Mouse (Mus musculus) retina, postnatal 1 day (tissue): ENCODE measurements around the gene Tmem72.
A peak's percentile ranks its signal among the peaks of the same experiment; 100 is the strongest.

ENCODE experiments used
- DNase-seq: peaks from one replicate; pipeline ENCODE4 v3.0.0-alpha.2; 2012

Gene Tmem72

DNA sequence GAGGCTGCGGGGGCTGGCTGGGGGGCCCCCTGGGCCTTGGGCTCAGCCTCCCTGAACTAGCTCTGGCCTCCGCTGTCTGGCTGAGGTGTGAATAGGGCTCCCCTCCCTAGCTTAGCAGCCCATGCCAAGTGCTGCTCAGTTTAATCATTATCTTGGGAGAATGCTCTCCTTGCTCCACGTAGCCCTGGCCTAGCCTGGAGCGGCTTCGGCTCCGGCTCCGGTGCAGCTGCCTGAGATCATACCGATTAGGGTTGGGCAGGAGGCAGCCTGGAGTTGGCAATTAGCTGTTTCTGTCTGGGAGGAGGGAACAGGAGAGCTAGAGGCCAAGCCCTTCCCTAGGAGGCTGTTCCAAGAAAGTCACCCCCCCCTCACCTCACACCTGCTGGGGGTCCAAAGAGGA, at the start of gene Tmem72:
Gene Tmem72 (minus strand): TSS at position 248 of the 400 bp plus-strand sequence.
- peak; percentile 14 for DNase-seq

DNA sequence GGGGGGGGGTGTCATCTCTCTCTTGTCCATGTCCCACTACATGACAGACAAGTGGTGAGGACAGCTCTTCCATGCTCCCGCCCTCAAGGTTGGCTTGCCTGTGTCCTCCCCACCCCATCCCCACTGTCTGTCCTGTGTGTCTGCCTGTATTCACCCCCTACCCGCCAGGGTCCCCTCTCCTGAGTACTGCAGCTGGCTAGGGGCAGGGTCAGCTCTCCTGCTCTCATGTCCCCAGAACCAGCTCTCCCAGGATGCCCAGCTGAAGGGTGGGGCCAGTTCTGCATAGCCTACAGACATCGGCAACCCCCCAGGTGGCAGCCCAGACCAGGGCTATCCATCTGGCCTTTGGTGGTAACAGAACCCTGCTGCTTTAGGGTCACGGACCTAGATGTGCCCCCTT, 47.8 kb upstream of the Tmem72 start:
- DNase-seq: no peak

DNA sequence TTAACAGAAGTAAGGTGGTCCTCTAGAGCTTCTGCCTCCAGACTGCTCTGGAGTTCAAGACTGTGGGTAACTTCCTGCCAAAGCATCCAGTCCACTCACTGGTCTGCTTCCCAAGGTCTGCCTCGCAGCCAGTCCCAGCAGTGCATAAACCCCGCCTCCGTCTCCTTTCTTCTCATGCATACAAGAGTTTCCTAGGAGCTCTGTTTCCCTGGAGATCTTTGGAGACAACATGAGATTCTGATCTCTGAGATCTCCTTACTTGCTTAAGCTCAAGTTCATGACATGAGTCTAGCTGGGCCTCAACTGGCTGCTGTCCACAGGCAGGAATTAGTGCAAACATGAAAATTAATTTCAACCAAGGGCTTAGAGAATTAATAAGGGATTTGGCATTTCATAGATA, 45.6 kb upstream of the Tmem72 start:
- DNase-seq: no peak

GRCm38 (mm10) chr6:116760181-116760580, 43.5 kb upstream of the Tmem72 start:
- DNase-seq: no peak

- DNase-seq: no peak
These were observed 39.7 kb upstream of the Tmem72 start for GRCm38 (mm10) chr6:116756364-116756763.

- DNase-seq: no peak
These were observed 21.3 kb upstream of the Tmem72 start for GRCm38 (mm10) chr6:116738046-116738445.

DNA sequence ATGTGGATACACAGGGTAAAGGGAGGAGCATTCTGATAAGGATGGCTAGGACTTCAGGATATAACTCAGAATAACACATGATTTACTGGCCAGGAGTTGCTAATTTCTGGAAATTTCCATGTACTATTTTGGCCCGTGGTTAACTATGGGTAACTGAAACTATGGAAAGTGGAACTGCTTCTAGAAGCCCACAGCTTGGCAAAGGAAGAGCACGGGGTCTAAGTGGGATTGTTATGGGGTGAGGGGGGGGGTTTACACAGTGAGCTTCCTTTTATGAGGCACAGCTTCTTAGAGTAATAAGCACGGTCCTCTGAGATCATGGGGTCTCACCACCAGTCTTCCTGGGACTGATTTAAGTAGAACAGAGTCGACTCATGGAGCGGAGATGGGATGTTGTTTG, 18.6 kb upstream of the Tmem72 start:
- DNase-seq: no peak

DNA sequence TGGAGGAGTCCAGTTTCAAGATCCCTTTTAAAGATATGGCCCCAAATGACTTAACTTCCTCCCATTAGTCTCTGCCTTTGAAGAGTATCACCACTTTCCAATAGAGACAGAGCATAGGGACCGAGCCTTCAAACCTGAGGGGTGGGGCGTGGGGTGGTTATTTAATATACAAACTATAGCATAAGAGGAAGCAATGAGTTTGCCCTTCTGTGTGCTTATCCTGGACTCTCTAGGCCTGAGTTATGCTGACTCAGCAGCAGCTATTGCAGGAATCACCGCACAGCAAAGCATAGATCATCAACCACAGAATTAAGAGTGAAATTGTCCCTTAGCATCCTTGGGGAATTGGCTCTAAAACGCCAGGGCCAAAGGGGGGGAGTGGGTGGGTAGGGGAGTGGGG, 16.9 kb upstream of the Tmem72 start:
- no peak for DNase-seq

- no peak for DNase-seq
These were observed 7.9 kb upstream of the Tmem72 start for GRCm38 (mm10) chr6:116724489-116725160.

GRCm38 (mm10) chr6:116718920-116719319, 2.2 kb upstream of the Tmem72 start:
- no peak for DNase-seq

GRCm38 (mm10) chr6:116718361-116718760, 1.6 kb upstream of the Tmem72 start:
- DNase-seq: no peak

DNA sequence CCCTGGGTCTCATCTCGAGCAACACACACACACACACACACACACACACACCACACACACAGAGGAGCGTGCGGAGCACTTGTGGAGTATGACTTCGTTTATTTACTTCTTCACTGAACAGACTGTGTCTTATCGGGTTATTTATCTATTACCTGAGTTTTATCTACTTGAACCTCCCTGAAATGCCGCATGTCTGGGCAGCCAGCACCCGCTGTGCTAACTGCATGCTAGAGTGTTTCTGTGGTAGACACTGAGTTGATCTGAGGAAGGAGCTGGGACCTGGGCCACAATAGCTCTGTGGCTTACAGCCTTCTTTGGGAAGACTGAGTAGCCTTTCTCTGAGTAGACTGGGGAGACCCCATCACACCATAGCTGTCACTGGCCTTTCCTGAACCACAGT, 1.1 kb upstream of the Tmem72 start:
- DNase-seq: no peak

DNA sequence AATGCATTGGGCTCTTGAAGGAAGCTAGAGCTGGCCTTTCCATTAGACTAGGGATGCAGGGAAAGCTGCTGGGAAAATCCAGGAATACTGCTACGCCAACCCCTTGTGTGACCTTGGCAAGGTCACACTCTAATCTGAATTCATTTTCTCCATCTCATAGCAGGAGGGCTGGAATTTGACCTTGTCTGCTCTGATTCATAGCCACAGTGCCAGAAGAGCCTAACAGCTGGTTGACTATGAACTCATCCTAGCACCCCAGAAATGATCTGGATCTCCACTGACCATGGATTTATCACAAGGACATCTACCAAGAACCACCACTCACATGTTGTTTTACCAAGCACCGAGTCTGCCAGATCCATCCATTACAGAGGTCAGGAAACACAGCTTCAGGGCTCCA, 1.5 kb downstream of the Tmem72 start:
- DNase-seq: no peak

DNA sequence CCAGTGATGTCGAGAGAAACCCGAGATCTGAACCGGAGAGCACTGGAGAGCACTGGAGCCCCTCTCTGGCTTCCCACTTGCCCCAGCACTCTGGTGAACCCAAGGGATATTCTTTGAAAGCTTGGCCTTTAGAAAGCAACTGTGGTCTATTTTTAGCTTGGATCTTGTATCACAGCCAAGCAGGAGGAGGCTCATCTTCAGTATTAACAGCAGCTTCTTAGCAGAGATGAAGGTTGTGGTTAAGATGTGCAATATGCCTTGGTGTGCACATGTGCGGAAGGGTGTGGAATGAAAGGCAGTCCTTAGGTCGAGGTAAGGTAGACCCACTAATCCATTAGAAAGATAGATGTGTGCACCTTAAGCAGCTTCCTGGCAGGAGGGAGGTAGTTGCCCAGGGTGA, 2.1 kb downstream of the Tmem72 start:
- no peak for DNase-seq

DNA sequence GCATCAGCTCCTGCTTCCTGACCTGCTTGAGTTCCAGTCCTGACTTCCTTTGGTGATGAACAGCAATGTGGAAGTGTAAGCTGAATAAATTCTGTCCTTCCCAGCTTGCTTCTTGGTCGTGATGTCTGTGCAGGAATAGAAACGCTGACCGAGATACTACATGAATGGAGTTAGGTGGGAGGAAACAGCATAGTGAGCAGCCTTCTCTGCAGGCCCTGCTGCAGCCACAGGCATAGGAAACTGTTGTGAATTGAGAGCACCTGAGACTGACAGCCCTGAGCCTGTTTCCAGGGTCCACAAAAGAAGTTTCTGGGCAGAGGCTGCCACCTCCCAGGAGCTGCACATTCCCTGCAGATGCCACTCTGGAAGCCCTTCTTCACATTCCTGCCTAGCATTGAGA, 2.7 kb downstream of the Tmem72 start:
- DNase-seq: no peak

- no peak for DNase-seq
These were observed 4.2 kb downstream of the Tmem72 start for GRCm38 (mm10) chr6:116712503-116712902.

GRCm38 (mm10) chr6:116712062-116712461, 4.7 kb downstream of the Tmem72 start:
- DNase-seq: no peak

GRCm38 (mm10) chr6:116704320-116704719, 12.4 kb downstream of the Tmem72 start:
- no peak for DNase-seq

- no peak for DNase-seq
These were observed 15.9 kb downstream of the Tmem72 start for GRCm38 (mm10) chr6:116700821-116701220.

GRCm38 (mm10) chr6:116697896-116698425, 18.8 kb downstream of the Tmem72 start:
- no peak for DNase-seq

- peak; percentile 53 for DNase-seq
These were observed 19.3 kb downstream of the Tmem72 start for GRCm38 (mm10) chr6:116697413-116697812.

GRCm38 (mm10) chr6:116694346-116694745, 22.4 kb downstream of the Tmem72 start:
- DNase-seq: no peak

DNA sequence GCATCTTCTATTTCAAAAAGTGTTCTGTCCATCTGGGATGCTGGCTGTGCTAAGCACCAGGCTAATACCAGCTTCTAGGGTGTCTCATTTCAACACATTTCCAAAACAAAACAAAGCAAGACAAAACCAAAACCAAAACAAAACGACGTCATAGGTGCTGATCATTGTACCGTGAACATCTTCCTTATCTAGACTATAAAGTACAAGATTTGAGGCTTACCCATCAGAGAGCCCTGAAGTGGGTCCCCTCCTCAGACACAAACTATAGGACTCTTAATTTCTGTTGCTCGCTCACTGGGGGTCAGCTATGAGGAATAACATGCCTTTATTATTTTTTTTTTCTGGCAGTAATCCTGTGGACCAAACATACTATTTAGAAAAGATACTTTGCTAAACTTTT, 23.1 kb downstream of the Tmem72 start:
- DNase-seq: no peak

- no peak for DNase-seq
These were observed 34.4 kb downstream of the Tmem72 start for GRCm38 (mm10) chr6:116682317-116682716.
